Mouse (Mus musculus) CH12.LX (cell line): ENCODE data around the gene Esrra. TPM values are rescaled to one million over a fixed set of nuclear protein-coding genes. Genes with fewer than 3 reads are reported as not detected.

Source experiments
- DNase-seq: peaks from one replicate; pipeline ENCODE4 v3.0.0-alpha.2; 2013; ENCODE audit errors: extremely low read depth
- H3K27ac ChIP-seq: 2 replicates; pipeline ENCODE4 v1.5.1; 2012; ENCODE audit warnings: low read depth, mild to moderate bottlenecking, control low read depth, moderate library complexity; ENCODE audit not compliant: insufficient read depth
- H3K27me3 ChIP-seq: replicated peaks from 2 replicates; pipeline ENCODE3; 2012; ENCODE audit warnings: inconsistent platforms
- H3K36me3 ChIP-seq, 2 experiments: replicated peaks in 1 of 2; 2 replicates each; pipeline versions ENCODE3 to v1.6.1; 2012; ENCODE audit warnings: inconsistent platforms in 1 of 2, low read length in 1 of 2, mild to moderate bottlenecking in 1 of 2, mixed read lengths in 1 of 2, moderate library complexity in 1 of 2; ENCODE audit not compliant: control insufficient read depth in 1 of 2, insufficient read depth in 1 of 2
- H3K4me1 ChIP-seq, 2 experiments: 2 replicates each; pipeline ENCODE4 v1.6.1; 2012; ENCODE audit warnings: inconsistent platforms in 1 of 2, moderate library complexity in 1 of 2; ENCODE audit not compliant: insufficient read depth in 2 of 2, control insufficient read depth in 1 of 2
- H3K4me2 ChIP-seq: 2 replicates; pipeline ENCODE4 v1.6.1; 2012; ENCODE audit warnings: low read depth, mild to moderate bottlenecking, control low read depth; ENCODE audit not compliant: poor library complexity, insufficient read depth, severe bottlenecking
- H3K4me3 ChIP-seq, 3 experiments: fragments of 150-350 bp in 1 of 3; sonication (generic) in 1 of 3; replicated peaks in 1 of 3; 2 replicates each; pipeline versions ENCODE3 to v1.5.1; 2011 to 2012; ENCODE audit warnings: low read depth in 2 of 3, low read length in 2 of 3, mild to moderate bottlenecking in 2 of 3, moderate library complexity in 2 of 3, control low read depth in 1 of 3, improper control_type of control experiment in 1 of 3, inconsistent platforms in 1 of 3, mixed read lengths in 1 of 3; ENCODE audit not compliant: poor library complexity in 1 of 3
- H3K79me2 ChIP-seq: replicated peaks from 2 replicates; pipeline ENCODE4 v1.6.1; 2012; ENCODE audit warnings: mild to moderate bottlenecking, moderate library complexity; ENCODE audit not compliant: control insufficient read depth, poor library complexity, insufficient read depth, severe bottlenecking; ENCODE audit errors: extremely low read depth
- H3K9ac ChIP-seq: 2 replicates; pipeline ENCODE4 v1.6.1; 2012; ENCODE audit warnings: low read depth, mild to moderate bottlenecking, control low read depth, moderate library complexity; ENCODE audit not compliant: insufficient read depth
- H3K9me3 ChIP-seq: replicated peaks from 2 replicates; pipeline ENCODE3; 2012; ENCODE audit warnings: low read length, inconsistent platforms, mixed read lengths
- E2F4 ChIP-seq: IDR thresholded peaks from 2 replicates; pipeline ENCODE4 v1.6.1; 2011; ENCODE audit warnings: low read depth, low read length, improper control_type of control experiment; ENCODE audit not compliant: insufficient replicate concordance
- EP300 ChIP-seq: IDR thresholded peaks from 2 replicates; pipeline ENCODE4 v1.6.1; 2011; ENCODE audit warnings: low read length, improper control_type of control experiment
- GABPA ChIP-seq: IDR thresholded peaks from 2 replicates; pipeline ENCODE4 v1.6.1; 2012; ENCODE audit warnings: low read depth, low read length, improper control_type of control experiment, inconsistent platforms; ENCODE audit not compliant: insufficient replicate concordance
- HCFC1 ChIP-seq: IDR thresholded peaks from 2 replicates; pipeline ENCODE4 v1.6.1; 2012; ENCODE audit warnings: low read depth, mild to moderate bottlenecking, inconsistent platforms, low read length, improper control_type of control experiment
- JUN ChIP-seq: IDR thresholded peaks from 2 replicates; pipeline ENCODE4 v1.6.1; 2011; ENCODE audit warnings: low read depth, mild to moderate bottlenecking, low read length, improper control_type of control experiment, moderate library complexity; ENCODE audit not compliant: insufficient read depth
- MAFK ChIP-seq: IDR thresholded peaks from 2 replicates; pipeline ENCODE4 v1.6.1; 2011; ENCODE audit warnings: low read length, improper control_type of control experiment; ENCODE audit not compliant: insufficient replicate concordance
- MAX ChIP-seq: IDR thresholded peaks from 2 replicates; pipeline ENCODE4 v1.6.1; 2011; ENCODE audit warnings: low read length, improper control_type of control experiment
- MAZ ChIP-seq: IDR thresholded peaks from 2 replicates; pipeline ENCODE4 v1.6.1; 2012; ENCODE audit warnings: low read depth, mild to moderate bottlenecking, inconsistent platforms, low read length, improper control_type of control experiment, moderate library complexity
- MEF2A ChIP-seq: IDR thresholded peaks from 2 replicates; pipeline ENCODE4 v1.6.1; 2014; ENCODE audit warnings: low read depth, mild to moderate bottlenecking, inconsistent platforms, low read length, improper control_type of control experiment, borderline replicate concordance
- MXI1 ChIP-seq: IDR thresholded peaks from 2 replicates; pipeline ENCODE4 v1.6.1; 2011; ENCODE audit warnings: mild to moderate bottlenecking, low read depth, low read length, improper control_type of control experiment
- NELFE ChIP-seq: IDR thresholded peaks from 2 replicates; pipeline ENCODE4 v1.6.1; 2011; ENCODE audit warnings: low read depth, low read length, improper control_type of control experiment
- NRF1 ChIP-seq: IDR thresholded peaks from 2 replicates; pipeline ENCODE4 v1.6.1; 2014; ENCODE audit warnings: low read depth, mild to moderate bottlenecking, inconsistent platforms, low read length, improper control_type of control experiment, moderate library complexity
- PAX5 ChIP-seq: IDR thresholded peaks from 2 replicates; pipeline ENCODE4 v1.6.1; 2012; ENCODE audit warnings: low read length, inconsistent platforms, mixed read lengths
- POLR2A ChIP-seq: IDR thresholded peaks from 2 replicates; pipeline ENCODE4 v1.6.1; 2011; ENCODE audit warnings: low read depth, mild to moderate bottlenecking, improper control_type of control experiment, low read length
- RCOR1 ChIP-seq: conservative IDR thresholded peaks from 2 replicates; pipeline ENCODE4 v1.6.1; 2012; ENCODE audit warnings: low read depth, mild to moderate bottlenecking, inconsistent platforms, low read length, improper control_type of control experiment
- SMC3 ChIP-seq: IDR thresholded peaks from 2 replicates; pipeline ENCODE4 v1.6.1; 2011; ENCODE audit warnings: low read depth, low read length, improper control_type of control experiment
- TBP ChIP-seq: conservative IDR thresholded peaks from 2 replicates; pipeline ENCODE4 v1.6.1; 2011; ENCODE audit warnings: low read depth, low read length, improper control_type of control experiment
- TCF12 ChIP-seq: IDR thresholded peaks from 2 replicates; pipeline ENCODE4 v1.6.1; 2014; ENCODE audit warnings: low read depth, mild to moderate bottlenecking, inconsistent platforms, low read length, improper control_type of control experiment
- USF1 ChIP-seq: IDR thresholded peaks from 2 replicates; pipeline ENCODE4 v1.6.1; 2014; ENCODE audit warnings: low read depth, mild to moderate bottlenecking, inconsistent platforms, low read length, improper control_type of control experiment
- USF2 ChIP-seq: conservative IDR thresholded peaks from 2 replicates; pipeline ENCODE4 v1.6.1; 2011; ENCODE audit warnings: low read depth, low read length, improper control_type of control experiment
- ZC3H11A ChIP-seq: IDR thresholded peaks from 2 replicates; pipeline ENCODE4 v1.6.1; 2012; ENCODE audit warnings: low read depth, mild to moderate bottlenecking, inconsistent platforms, low read length, improper control_type of control experiment
- ZKSCAN1 ChIP-seq: IDR thresholded peaks from 2 replicates; pipeline ENCODE4 v1.6.1; 2012; ENCODE audit warnings: low read depth, inconsistent platforms, low read length, improper control_type of control experiment, borderline replicate concordance
- ZMIZ1 ChIP-seq: IDR thresholded peaks from 2 replicates; pipeline ENCODE4 v1.6.1; 2012; ENCODE audit warnings: low read depth, mild to moderate bottlenecking, inconsistent platforms, low read length, improper control_type of control experiment
- dilution Hi-C: fragments of 300-500 bp; cut with MboI; formaldehyde crosslinking; loops from 2 replicates; pipeline ENCODE4 v1.14.3; 2020; ENCODE audit warnings: low sequenced_read_pairs; ENCODE audit not compliant: extremely low pct_unique_long_range_greater_than_20kb, extremely low pct_ligation_motif_present
- in situ Hi-C: fragments of 300-500 bp; cut with MboI; formaldehyde crosslinking; loops from 3 replicates; pipeline ENCODE4 v1.14.3; 2019; ENCODE audit warnings: low sequenced_read_pairs, low pct_ligation_motif_present, low pct_unique_long_range_greater_than_20kb, mixed read lengths
- polyA plus RNA-seq: library from polyadenylated mRNA; unstranded; fragments of >175 nt; gene quantifications from 2 replicates; pipeline ENCODE4 v1.2.1, GENCODE M21; 2012; ENCODE audit warnings: low read depth; ENCODE audit not compliant: insufficient read length
- total RNA-seq, 2 experiments: library from RNA; depleted of rRNA; stranded (reverse); fragments of 300-350 nt in 1 of 2; fragments of >200 nt in 1 of 2; gene quantifications; 2 replicates each; pipeline ENCODE4 v1.2.3; 2012 to 2014

Gene Esrra
- total and polyA plus RNA-seq, 3 experiments: 13.6 to 28.7 (median 15.6) TPM

DNA sequence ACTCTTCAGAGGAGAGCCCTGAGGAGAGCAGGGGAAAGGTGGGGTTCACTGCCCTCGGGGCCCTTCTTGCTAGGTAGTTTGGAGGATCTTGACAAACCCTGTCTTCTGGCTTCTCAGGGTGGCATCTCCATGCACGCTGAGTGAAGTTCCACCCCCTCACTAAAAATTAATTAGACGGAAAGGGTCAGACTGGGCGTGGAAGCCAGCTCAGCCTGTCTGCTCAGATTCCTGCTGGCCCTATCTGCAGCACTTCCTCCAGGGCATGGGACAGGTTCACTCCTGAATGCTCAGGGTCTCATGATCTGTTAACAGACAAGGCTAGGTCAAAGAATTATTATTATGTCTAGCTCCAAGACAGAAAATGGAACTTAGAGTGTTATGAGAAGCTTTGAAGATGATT is 29.1 kb downstream of the Esrra start:
- no peaks in the 10 kb centered on the region for H3K27me3 ChIP-seq
- dilution Hi-C loops (no loop called here), in situ Hi-C loops (no loop called here)
- H3K79me2 ChIP-seq: no peaks in the 10 kb centered on the region; the same call in 1 of the 2 replicates
- H3K4me3 ChIP-seq: no peak overlapping the region
- DNase-seq: no peak
- H3K9me3 ChIP-seq: peaks cover 5% of the 10 kb centered on the region
- no peak overlapping the region for H3K27ac ChIP-seq
- TF ChIP-seq PAX5: no peak
- TF ChIP-seq USF2: no peak
- no peak for TF ChIP-seq SMC3
- no peak for TF ChIP-seq MAX
- no peak for TF ChIP-seq RCOR1
- no peak for TF ChIP-seq MEF2A
- no peak for TF ChIP-seq MAFK
- no peak for TF ChIP-seq ZKSCAN1
- H3K4me2 ChIP-seq: no peak overlapping the region
- H3K9ac ChIP-seq: no peak overlapping the region
- peaks cover 2 to 6% of the 10 kb centered on the region in 2 experiments for H3K4me1 ChIP-seq
- peaks cover 0 to 8% of the 10 kb centered on the region in 2 experiments for H3K36me3 ChIP-seq

- Histone ChIP-seq H3K4me2 (no peak overlapping the region), H3K4me3 (no peak overlapping the region), H3K79me2 (no peaks in the 10 kb centered on the region), H3K9ac (no peak overlapping the region), H3K27me3 (no peaks in the 10 kb centered on the region), H3K36me3 (no peaks in the 10 kb centered on the region), H3K4me1 (peaks cover 0 to under 1% of the 10 kb centered on the region in 2 experiments; a peak in 2 of 4 replicates), H3K27ac (no peak overlapping the region), H3K9me3 (peaks cover 2% of the 10 kb centered on the region)
- TF ChIP-seq MXI1 (no peak), ZMIZ1 (no peak), HCFC1 (no peak), E2F4 (no peak), TCF12 (no peak), GABPA (no peak), EP300 (no peak), USF1 (no peak), NELFE (no peak), RCOR1 (no peak), TBP (no peak), MAZ (no peak), JUN (no peak), MAX (no peak), POLR2A (no peak), PAX5 (no peak), ZC3H11A (no peak), MEF2A (no peak), NRF1 (no peak)
- no peak for DNase-seq
- in situ Hi-C loops: no loop called here
- dilution Hi-C loops: no loop called here
Observed at GRCm38 (mm10) chr19:6877965-6878364, 43.6 kb downstream of the Esrra start.
